Mouse (Mus musculus) ovary, postnatal 14 days (tissue): Measurements from ENCODE around the gene Hormad2.

Experiments used
- DNase-seq: peaks from one replicate; pipeline ENCODE4 v3.0.0; 2022; ENCODE audit warnings: low spot score

The Hormad2 gene

GRCm38 (mm10) chr11:4440978-4441377, at the start of gene Hormad2:
TSS of gene Hormad2 (minus strand) at chr11:4441105.
- no peak for DNase-seq

DNA sequence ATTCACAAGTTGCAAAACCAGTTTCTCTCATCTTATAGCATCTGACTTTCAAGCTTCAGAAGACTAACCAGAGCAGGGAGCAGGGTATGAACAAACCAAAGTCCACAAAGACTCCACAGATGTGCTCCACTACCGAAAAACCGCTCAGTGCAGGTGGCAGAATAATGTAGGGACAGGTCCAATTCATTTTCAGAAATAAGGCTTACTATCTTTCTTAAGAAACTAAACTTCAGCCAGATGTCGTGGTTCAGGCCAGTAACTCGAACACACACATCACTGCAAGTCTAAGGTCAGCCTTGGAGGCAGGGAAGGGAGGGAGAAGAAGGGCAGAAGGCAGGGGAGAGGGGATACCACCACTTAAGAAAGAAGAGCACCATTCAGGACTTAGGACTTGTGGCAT, 48.3 kb upstream of the Hormad2 start:
- no peak for DNase-seq

DNA sequence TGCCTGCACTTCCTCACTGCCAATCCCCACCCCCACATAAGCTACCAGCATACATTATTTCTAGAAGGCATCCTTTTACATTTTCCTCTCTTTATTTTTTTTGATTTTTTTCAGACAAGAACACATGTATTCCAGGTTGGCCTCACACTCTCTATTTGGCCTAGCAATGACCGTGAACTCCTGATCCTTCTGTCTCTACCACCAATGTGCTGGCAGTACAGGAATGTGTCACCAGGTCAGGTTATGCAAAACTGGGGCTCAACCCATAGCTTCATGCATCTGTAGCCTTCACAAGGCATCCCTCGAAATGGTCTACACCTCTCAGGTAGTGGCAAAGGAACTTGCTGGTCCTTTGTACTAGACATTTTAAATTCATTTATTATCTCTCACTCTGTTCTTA, 47.9 kb upstream of the Hormad2 start:
- DNase-seq: no peak

- DNase-seq: no peak
Measured at GRCm38 (mm10) chr11:4488367-4488766, 47.5 kb upstream of the Hormad2 start.

DNA sequence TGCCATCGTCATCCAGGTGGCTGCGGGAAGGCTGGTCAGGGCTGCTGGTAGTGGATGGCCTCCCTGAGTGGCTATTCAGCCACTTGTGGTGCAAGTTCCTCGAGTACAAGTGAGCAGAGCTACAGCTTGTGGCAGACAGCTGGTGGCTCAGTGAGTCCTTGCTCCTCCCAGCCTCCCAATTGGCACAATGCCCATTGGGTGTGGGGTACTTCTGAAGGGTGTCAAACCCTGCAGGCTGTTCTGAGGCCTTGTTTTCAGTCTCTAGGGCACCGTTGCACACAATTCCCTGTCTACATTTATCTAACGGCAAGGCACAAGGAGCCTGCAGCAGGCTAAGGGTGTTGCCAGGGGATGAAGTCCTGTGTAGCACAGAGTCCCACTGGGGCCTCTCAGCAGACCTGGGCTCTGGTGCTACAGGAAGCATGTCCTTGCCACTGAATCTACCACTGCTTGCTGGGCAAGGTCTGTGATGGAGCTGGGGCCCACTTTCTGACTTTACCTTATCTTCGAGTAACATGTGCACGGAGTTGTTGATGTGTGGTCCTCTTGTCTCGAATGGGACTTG, 46.6 kb upstream of the Hormad2 start:
- DNase-seq: peak; percentile 9

GRCm38 (mm10) chr11:4484541-4484940, 43.6 kb upstream of the Hormad2 start:
- DNase-seq: no peak

DNA sequence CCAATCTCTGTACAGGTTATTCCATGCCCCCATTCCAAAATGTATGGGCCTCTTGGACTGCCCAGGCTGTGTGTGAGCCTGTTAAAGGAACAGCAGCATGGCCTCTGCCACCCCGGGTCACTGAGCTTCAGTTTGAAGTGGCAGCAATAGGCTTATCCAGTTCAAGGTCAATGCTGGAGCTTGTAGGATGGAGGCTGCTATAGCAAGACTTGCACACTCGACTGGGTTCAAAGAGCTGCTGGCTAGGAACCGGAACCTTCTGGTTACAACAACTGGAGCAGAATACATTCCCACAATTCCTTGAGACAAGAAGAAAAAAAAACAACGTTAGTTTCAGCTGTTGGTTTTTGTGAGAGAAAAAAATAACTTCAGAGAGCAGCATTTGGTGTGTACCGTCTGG, 41.7 kb upstream of the Hormad2 start:
- no peak for DNase-seq

DNA sequence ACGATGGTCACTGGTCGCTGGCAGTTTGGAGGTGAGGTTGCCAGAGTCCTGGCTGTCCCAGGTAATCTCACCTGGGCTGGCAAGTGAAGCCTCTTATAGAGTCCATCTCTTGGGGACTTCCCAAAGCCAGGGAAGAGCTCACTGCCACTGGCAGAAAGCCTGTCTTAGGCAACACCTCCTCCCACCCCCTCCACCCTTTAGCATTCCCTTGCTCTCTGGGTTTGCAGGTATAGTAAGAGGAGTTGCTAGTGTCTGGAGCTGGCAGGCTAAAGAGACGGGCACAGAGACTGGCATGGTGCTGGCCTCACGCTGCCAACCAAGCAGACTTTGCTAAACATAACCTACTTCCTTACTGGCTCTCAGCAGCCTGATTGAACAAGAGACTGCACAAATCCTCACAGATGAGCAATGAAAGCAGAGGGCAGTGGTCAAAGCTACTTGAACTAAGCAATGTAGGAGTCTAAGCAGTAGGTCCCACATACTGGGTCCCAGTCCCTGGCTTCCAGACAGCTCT, 35.3 kb upstream of the Hormad2 start:
- DNase-seq: no peak

DNA sequence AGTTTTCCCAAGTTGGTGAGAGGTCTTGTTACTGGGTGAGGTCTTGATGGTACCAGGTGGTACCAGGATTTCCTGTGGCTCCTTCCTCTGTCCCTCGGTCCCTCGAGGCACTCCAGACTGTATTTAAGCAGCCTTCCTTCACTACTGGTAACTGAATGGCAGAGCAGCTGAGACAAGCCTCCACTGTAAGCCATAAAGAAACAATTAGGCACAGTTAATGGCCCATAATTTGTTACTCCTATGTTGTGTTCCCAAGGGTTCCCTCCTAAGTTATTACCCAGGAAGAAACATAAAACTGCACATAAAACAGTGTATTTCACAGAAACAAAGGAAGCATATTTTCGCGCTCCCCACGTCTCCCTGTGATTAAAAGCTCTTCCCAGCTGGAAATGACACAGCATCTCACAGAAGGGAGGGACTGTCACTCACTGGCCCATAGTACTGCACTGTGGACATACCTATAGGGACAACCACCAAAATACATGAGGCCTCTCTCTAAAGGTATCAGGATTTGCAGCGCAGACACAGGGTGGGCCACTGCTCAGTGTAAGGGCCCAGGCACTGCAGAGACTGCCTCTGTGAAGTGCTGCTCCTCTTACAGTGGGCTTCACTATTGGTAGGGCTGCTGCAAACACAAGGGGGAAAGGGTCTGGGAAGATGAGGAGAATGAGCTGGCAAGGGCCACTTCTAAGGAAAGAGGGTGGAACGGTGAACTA, 31.7 kb upstream of the Hormad2 start:
- no peak for DNase-seq

DNA sequence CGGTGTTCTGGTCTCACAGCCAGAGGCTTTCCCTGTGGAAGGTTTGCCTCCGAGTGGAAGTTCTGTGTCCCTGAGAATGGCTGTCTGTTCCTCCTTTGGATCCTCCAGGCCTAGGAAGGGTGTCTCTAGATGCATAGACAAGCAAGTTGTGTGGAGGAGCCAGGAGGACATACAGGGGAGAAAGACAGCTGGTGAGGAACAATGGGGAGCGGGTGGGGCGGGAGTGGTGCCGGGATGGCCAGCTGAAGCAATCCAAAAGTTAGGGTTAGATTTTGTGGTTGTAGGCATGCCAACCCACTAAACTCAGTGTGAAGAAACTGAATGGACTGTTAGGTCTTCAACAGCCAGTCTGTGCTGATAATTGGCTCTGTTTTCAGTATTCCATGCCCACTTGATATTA, 30.8 kb upstream of the Hormad2 start:
- no peak for DNase-seq

GRCm38 (mm10) chr11:4471251-4471650, 30.3 kb upstream of the Hormad2 start:
- DNase-seq: no peak

DNA sequence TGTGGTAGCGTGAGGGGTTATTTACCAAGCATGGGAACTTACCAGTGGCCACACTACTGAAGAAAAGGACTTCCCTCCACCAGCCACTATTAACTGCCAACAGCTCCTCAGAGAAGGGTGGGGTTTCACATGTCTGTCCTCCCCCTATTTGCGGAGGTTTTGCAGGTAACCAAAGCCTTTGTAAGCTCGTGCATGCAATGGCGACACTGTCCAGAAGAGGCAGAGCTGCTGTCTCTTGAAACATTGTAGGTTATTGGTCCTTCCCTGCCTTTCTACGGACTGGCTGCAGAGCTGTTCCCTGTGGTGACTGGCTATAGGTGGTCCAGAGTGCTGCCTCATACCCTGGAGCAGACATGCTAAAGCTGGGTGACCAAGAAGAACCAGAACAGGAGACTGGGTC, 28.2 kb upstream of the Hormad2 start:
- DNase-seq: no peak

DNA sequence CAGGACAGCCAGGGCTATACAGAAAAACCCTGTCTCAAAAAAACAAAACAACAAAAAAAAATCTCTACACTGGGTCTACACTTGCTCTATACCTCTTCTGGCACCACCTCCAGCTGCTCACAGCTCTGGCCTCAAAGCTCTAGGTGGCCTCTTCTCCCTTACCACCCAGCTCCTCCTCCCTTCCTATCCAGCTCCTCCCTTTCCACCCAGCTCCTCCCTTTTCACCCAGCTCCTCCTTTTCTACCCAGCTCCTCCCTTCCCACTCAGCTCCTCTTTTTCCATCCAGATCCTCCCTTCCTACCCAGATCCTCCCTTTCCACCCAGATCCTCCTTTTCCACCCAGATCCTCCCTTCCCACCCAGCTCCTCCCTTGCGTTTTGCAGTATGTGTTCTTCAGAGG, 26.5 kb upstream of the Hormad2 start:
- no peak for DNase-seq

- DNase-seq: no peak
Measured at GRCm38 (mm10) chr11:4466191-4466590, 25.3 kb upstream of the Hormad2 start.

DNA sequence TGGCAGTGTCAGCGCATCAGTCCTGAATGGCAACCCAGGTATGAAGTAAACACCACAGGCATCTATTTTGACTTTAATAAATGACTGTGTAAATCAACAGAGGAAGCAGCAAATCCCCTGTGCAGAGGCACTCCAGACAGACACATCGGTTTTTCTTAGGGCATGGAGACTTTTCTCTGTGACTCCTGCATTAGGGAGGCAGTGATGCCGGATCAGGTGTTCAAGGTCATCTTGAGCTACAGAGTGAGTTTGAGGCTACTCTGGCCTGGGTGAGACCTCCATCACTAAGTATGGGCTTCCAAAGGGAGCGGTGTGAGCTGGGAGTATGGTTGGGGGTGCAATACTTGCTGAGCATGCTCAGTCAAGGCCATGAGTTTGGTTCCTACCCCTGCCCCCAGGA, 23.7 kb upstream of the Hormad2 start:
- no peak for DNase-seq

- DNase-seq: no peak
Measured at GRCm38 (mm10) chr11:4464186-4464585, 23.3 kb upstream of the Hormad2 start.

DNA sequence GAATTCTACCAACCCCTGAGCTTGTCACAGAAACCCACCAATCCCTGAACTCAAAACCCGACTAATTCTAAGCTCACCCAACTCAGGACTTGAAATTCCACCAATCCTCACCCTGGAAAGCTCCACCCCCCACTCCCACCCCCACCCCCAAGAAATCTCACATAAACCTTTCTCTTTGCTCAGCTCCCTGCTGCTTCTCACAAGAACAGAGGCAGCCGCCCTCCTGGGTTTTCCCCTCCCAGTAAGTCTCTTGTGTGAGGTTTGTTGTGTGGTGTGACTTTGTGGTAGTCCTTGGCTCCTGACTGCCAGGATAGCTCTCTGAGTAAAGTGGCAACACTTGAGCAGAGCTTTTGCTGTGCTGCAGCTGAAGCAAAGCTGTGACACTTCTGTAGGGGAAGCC, 22.0 kb upstream of the Hormad2 start:
- DNase-seq: no peak

- DNase-seq: no peak
Measured at GRCm38 (mm10) chr11:4461154-4461553, 20.2 kb upstream of the Hormad2 start.

DNA sequence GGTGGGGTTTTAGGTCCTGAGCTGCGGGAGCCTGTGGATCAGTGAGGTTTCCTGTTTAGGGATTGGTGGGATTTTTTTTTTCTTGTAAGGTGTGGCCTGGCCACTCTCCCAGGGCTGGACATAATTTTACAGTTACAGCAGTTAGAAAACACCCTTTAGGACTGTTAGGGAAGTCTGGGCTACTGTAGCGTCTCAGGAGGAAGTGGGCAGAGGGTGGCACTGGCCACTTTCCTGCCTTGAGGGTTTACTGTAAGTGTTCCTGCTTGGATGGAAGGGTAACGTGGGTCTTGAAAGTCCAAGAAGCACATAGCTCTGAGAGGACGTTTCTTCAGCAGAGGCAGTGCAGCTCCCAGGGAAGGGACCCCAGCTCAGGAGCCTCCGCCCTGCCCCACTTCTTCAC, 19.7 kb upstream of the Hormad2 start:
- no peak for DNase-seq

- no peak for DNase-seq
Measured at GRCm38 (mm10) chr11:4454895-4455535, 14.1 kb upstream of the Hormad2 start.

DNA sequence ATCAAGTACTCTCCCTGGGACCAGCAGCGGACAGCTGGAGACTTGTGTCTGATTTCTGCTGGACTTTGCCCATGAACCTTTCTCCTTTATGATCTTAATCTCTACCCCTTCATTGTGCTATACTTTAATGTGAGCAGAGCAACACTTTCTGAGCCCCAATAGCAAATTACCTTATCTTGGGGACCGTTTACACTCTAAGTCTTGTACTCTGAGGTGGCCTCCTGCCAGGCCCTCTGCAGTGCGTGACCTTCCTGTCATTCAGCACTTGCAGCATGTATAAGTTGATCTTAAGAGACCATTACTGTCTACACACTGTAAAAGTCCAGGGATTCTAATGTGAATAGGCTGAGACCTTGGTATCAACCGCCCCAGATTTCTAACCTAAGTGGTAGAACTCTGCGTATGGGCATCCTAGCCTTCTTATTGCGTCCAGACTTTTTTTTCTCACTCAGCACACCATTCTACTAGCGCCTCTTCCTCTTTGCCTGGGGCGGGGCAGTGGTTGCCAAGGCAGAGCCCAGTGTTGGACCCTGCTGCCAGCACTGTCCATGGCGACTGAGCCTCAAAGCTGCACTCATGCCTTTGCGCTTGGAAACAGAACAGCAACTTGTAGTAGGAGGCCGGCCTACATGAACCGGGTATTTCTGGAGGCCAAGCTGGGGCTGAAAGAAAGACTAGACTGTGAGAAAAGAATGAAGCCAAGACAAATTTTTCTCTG, 11.7 kb upstream of the Hormad2 start:
- DNase-seq: no peak

DNA sequence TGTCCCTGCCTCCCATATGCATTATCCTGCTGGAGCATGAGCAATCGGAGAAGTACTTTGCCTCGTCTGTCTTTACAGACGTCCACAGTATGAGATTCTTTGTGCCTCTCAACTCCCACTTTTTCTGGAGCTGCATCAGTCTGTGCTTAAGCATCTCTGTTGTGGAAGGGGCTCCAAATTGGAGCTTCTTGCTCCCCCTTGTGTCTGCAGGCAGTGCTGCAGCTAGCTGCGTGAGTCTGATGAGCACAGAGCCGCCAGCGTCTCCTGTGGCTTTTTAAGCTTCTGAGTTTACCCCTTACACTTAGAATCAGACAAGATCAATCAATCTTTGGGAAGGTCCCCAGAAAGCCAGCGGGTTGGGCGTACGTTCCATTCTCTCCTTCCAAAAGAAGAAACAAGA, 10.2 kb upstream of the Hormad2 start:
- DNase-seq: peak; percentile 37
